Mouse (Mus musculus) adrenal gland, adult (tissue): ENCODE measurements around the gene Cggbp1.
A peak's percentile ranks its signal among the peaks of the same experiment; 100 is the strongest.

ENCODE experiments used
- DNase-seq, 2 experiments: peaks; one replicate each; pipeline ENCODE4 v3.0.0; 2022 to 2023; ENCODE audit warnings: low spot score in 1 of 2; ENCODE audit not compliant: inconsistent age in 2 of 2

Cggbp1 gene

GRCm38 (mm10) chr16:64872841-64873240, 21.0 kb downstream of the Cggbp1 start:
- DNase-seq, result peak in 1 of 2 experiments; percentile 60

GRCm38 (mm10) chr16:64873416-64874305, 21.9 kb downstream of the Cggbp1 start:
- DNase-seq, result peak; percentile 84 to 96

- DNase-seq, result no peak
These were observed 23.6 kb downstream of the Cggbp1 start for GRCm38 (mm10) chr16:64875384-64875783.

- DNase-seq, result no peak
These were observed 24.0 kb downstream of the Cggbp1 start for GRCm38 (mm10) chr16:64875822-64876221.

- DNase-seq, result no peak
These were observed 25.0 kb downstream of the Cggbp1 start for GRCm38 (mm10) chr16:64876631-64877265.

- DNase-seq, result no peak
These were observed 25.5 kb downstream of the Cggbp1 start for GRCm38 (mm10) chr16:64877314-64877713.

GRCm38 (mm10) chr16:64878611-64879132, 26.9 kb downstream of the Cggbp1 start:
- peak in 1 of 2 experiments; percentile 31 for DNase-seq

- no peak for DNase-seq
These were observed 27.9 kb downstream of the Cggbp1 start for GRCm38 (mm10) chr16:64879735-64880134.

GRCm38 (mm10) chr16:64880986-64881385, 29.2 kb downstream of the Cggbp1 start:
- peak; percentile 25 to 60 for DNase-seq

- no peak for DNase-seq
These were observed 29.6 kb downstream of the Cggbp1 start for GRCm38 (mm10) chr16:64881442-64881841.

- peak; percentile 45 to 81 for DNase-seq
These were observed 32.1 kb downstream of the Cggbp1 start for GRCm38 (mm10) chr16:64883896-64884295.

- DNase-seq, result peak; percentile 88 to 94
These were observed 32.6 kb downstream of the Cggbp1 start for GRCm38 (mm10) chr16:64884420-64884838.

GRCm38 (mm10) chr16:64885142-64885541, 33.3 kb downstream of the Cggbp1 start:
- peak; percentile 74 to 86 for DNase-seq

- DNase-seq, result peak; percentile 18 to 38
These were observed 33.8 kb downstream of the Cggbp1 start for GRCm38 (mm10) chr16:64885547-64885946.

- DNase-seq, result no peak
These were observed 37.7 kb downstream of the Cggbp1 start for GRCm38 (mm10) chr16:64889496-64889895.

GRCm38 (mm10) chr16:64899084-64899483, 47.3 kb downstream of the Cggbp1 start:
- peak; percentile 23 to 68 for DNase-seq

GRCm38 (mm10) chr16:64903328-64903727, 51.5 kb downstream of the Cggbp1 start:
- DNase-seq, result no peak

GRCm38 (mm10) chr16:64907112-64907511, 55.3 kb downstream of the Cggbp1 start:
- DNase-seq, result peak in 1 of 2 experiments; percentile 58

- no peak for DNase-seq
These were observed 57.0 kb downstream of the Cggbp1 start for GRCm38 (mm10) chr16:64908747-64909146.
